Mouse (Mus musculus) CD8-positive naive resting alpha-beta T cell, adult 2 months (primary cell): ENCODE data around the gene Ndufc1.
"Not testable (repeated sequence)": the region's sequence is repeated elsewhere in the genome, so short reads cannot be mapped to it uniquely, and the experiment has no call there.

Experiments used
- DNase-seq, 2 experiments: peaks; one replicate each; pipeline ENCODE4 v3.0.0; 2022; ENCODE audit warnings: low read depth in 2 of 2, low spot score in 2 of 2

Ndufc1 gene

GRCm38 (mm10) chr3:51408561-51409183, at the start of gene Ndufc1:
Gene Ndufc1, minus strand, starts transcription at chr3:51408988.
- DNase-seq, result peak; percentile 98 to 99

GRCm38 (mm10) chr3:51434871-51435595, 26.2 kb upstream of the Ndufc1 start:
- no peak for DNase-seq

GRCm38 (mm10) chr3:51434364-51434763, 25.6 kb upstream of the Ndufc1 start:
- DNase-seq, result not testable (repeated sequence)

GRCm38 (mm10) chr3:51425394-51425793, 16.6 kb upstream of the Ndufc1 start:
- DNase-seq, result no peak

GRCm38 (mm10) chr3:51421921-51422320, 13.1 kb upstream of the Ndufc1 start:
- no peak for DNase-seq

- no peak for DNase-seq
Observed at GRCm38 (mm10) chr3:51417966-51418365, 9.2 kb upstream of the Ndufc1 start.

- no peak for DNase-seq
Observed at GRCm38 (mm10) chr3:51417485-51417884, 8.7 kb upstream of the Ndufc1 start.

GRCm38 (mm10) chr3:51417135-51417458, 8.3 kb upstream of the Ndufc1 start:
- DNase-seq, result no peak

- peak; percentile 28 for DNase-seq
Observed at GRCm38 (mm10) chr3:51416364-51417134, 7.8 kb upstream of the Ndufc1 start.

GRCm38 (mm10) chr3:51416073-51416363, 7.2 kb upstream of the Ndufc1 start:
- DNase-seq, result no peak

- DNase-seq, result peak; percentile 93
Observed at GRCm38 (mm10) chr3:51415098-51416072, 6.6 kb upstream of the Ndufc1 start, which contains the start of gene Naa15. Gene Naa15, plus strand, starts transcription at chr3:51415148.

- no peak for DNase-seq
Observed at GRCm38 (mm10) chr3:51413276-51413675, 4.5 kb upstream of the Ndufc1 start.

GRCm38 (mm10) chr3:51412457-51412856, 3.7 kb upstream of the Ndufc1 start:
- no peak for DNase-seq

- no peak for DNase-seq
Observed at GRCm38 (mm10) chr3:51407870-51408560, 773 bp downstream of the Ndufc1 start.

- no peak for DNase-seq
Observed at GRCm38 (mm10) chr3:51402628-51403027, 6.2 kb downstream of the Ndufc1 start.

- not testable (repeated sequence) for DNase-seq
Observed at GRCm38 (mm10) chr3:51402054-51402453, 6.7 kb downstream of the Ndufc1 start.

- no peak for DNase-seq
Observed at GRCm38 (mm10) chr3:51400682-51401081, 8.1 kb downstream of the Ndufc1 start.

GRCm38 (mm10) chr3:51399531-51399930, 9.3 kb downstream of the Ndufc1 start:
- DNase-seq, result no peak

- no peak for DNase-seq
Observed at GRCm38 (mm10) chr3:51398667-51399066, 10.1 kb downstream of the Ndufc1 start.

GRCm38 (mm10) chr3:51397700-51398299, 11.0 kb downstream of the Ndufc1 start:
- no peak for DNase-seq
